Mouse (Mus musculus): Measurements from ENCODE around the gene Zc3hav1l. TPM values are rescaled to one million over a fixed set of nuclear protein-coding genes. Genes with fewer than 3 reads are reported as not detected.

Zc3hav1l gene
- polyA plus RNA-seq, 1 experiment from 2014 or later: 4.9 TPM

DNA sequence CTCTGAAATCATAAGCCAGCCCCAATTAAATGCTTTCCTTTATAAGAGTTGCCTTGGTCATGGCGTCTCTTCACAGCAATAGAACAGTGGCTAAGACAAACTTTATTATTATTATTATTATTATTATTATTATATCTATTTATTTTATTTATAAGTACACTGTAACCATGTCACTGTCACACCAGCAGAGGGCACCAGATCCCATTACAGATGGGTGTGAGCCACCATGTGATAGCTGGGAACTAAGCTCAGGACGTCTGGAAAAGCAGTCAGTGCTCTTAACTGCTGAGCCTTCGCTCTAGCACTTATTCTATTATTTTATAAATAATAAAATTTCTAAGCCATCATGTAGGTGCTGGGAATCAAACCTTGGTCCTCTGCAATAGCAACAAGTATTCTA, 5.4 kb downstream of the Zc3hav1l start:
- Histone ChIP-seq H3K4me2 (ENCODE audit: low read length) (no peak overlapping the region), H3K9me3 (ENCODE audit: control insufficient read depth, low read length) (no peaks in the 10 kb centered on the region), H3K36me3 (ENCODE audit: control insufficient read depth, insufficient read depth, low read length) (peaks cover 12% of the 10 kb centered on the region; the same call in 1 of the 2 replicates), H3K4me1 (ENCODE audit: control insufficient read depth, insufficient read depth, low read depth, low read length) (peaks cover 6% of the 10 kb centered on the region), H3K27me3 (replicated peaks; ENCODE audit: control insufficient read depth, insufficient read depth, low read length) (no peaks in the 10 kb centered on the region), H3K4me3 (ENCODE audit: low read length) (no peak overlapping the region), H3K27ac (ENCODE audit: low read depth, low read length) (no peak overlapping the region), H3K9ac (ENCODE audit: low read depth, low read length) (no peak overlapping the region)
- 62% methylated on average over 3 of the region's 3 CpGs for WGBS
- ATAC-seq: no peak

DNA sequence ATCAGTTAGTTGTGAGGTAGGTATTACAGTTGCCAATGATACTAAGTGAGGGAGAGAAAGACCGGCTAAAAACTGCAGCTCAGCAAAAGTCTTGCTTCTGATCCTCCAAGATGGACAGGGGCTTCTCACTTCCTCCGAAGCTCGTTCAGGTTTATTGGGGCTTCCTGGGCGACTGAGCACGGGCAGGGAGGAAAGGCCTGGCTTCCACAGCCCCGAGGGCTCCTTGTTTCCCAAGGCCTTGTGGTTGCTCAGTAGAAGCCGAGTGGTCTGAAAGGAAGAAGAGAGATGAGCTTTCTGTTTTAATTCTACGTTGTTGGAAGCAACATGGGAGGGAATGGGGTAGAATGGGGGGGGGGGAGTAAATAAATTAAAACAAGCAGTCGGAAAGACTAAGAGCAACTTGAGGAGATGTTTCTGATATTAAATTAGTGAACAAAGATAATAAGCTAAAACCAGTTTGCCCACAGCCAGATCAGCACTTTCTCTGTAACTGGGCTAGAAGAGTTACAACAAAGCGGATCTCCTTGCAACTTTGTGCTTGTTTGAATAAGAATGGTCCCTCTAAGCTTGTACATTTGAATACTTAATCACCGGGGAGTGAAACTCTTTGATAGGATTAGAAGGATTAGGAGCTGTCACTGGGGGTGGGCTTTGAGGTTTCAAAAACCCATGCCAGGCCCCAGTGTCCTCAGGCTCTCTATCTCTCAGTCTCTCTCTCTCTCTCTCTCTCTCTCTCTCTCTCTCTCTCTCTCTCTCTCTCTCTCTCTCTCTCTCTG, 6.0 kb downstream of the Zc3hav1l start:
- Histone ChIP-seq H3K9ac (ENCODE audit: low read depth, low read length) (no peak overlapping the region), H3K4me1 (ENCODE audit: control insufficient read depth, insufficient read depth, low read depth, low read length) (peaks cover 5% of the 10 kb centered on the region), H3K9me3 (ENCODE audit: control insufficient read depth, low read length) (no peaks in the 10 kb centered on the region), H3K4me3 (ENCODE audit: low read length) (no peak overlapping the region), H3K4me2 (ENCODE audit: low read length) (no peak overlapping the region), H3K27ac (ENCODE audit: low read depth, low read length) (no peak overlapping the region), H3K27me3 (replicated peaks; ENCODE audit: control insufficient read depth, insufficient read depth, low read length) (no peaks in the 10 kb centered on the region), H3K36me3 (ENCODE audit: control insufficient read depth, insufficient read depth, low read length) (peaks cover 12% of the 10 kb centered on the region; the same call in 1 of the 2 replicates)
- ATAC-seq: no peak
- WGBS: 46% methylated on average over 11 of the region's 11 CpGs

DNA sequence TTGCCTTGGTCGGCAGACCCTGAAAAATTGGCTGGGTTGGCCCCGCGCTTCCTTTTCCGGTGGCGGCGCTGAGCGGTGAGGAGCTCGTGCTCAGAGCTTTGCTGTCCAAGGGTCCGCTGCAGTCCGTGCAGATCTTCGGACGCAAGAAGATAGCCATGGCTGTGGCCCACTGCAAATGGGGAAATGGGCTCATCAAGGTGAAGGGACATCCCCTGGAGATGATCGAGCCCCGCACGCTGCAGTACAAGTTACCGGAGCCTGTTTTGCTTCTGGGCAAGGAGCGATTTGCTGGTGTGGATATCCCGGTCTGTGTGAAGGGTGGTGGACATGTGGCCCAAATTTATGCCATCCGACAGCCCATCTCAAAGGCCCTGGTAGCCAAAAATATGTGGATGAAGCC, 14.6 kb downstream of the Zc3hav1l start:
- H3K27ac ChIP-seq (ENCODE audit: low read depth, low read length): no peak overlapping the region
- WGBS: 99% methylated on average over 19 of the region's 19 CpGs
- H3K9ac ChIP-seq (ENCODE audit: low read depth, low read length): no peak overlapping the region
- H3K4me2 ChIP-seq (ENCODE audit: low read length): no peak overlapping the region
- no peak for ATAC-seq
- H3K4me1 ChIP-seq (ENCODE audit: control insufficient read depth, insufficient read depth, low read depth, low read length): no peaks in the 10 kb centered on the region
- peaks cover 25% of the 10 kb centered on the region for H3K36me3 ChIP-seq (ENCODE audit: control insufficient read depth, insufficient read depth, low read length)
- no peak overlapping the region for H3K4me3 ChIP-seq (ENCODE audit: low read length)
- peaks cover 8% of the 10 kb centered on the region for H3K9me3 ChIP-seq (ENCODE audit: control insufficient read depth, low read length)
- H3K27me3 ChIP-seq (replicated peaks; ENCODE audit: control insufficient read depth, insufficient read depth, low read length): no peaks in the 10 kb centered on the region

DNA sequence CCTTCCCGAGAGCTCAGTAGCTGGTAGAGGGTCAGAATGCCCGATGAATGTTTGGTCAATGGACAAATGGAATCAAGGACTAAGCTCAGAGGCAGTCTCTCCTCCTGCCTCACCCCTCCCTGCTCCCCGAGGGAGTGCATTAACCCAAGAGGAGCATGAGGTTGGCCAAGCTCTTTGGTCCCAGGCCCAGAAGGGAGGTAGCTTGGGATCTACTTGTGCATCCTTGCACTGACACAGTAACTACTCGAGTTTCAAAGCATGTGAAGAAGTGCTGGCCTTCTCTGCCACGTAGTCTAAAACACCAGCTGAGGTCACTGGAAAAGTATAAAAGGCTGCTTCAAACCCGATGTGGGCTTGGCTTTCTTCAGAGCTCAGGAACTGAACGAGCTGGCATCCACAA, 34.6 kb downstream of the Zc3hav1l start:
- Histone ChIP-seq H3K27me3 (replicated peaks; ENCODE audit: control insufficient read depth, insufficient read depth, low read length) (no peaks in the 10 kb centered on the region), H3K4me3 (ENCODE audit: low read length) (no peak overlapping the region), H3K36me3 (ENCODE audit: control insufficient read depth, insufficient read depth, low read length) (no peaks in the 10 kb centered on the region), H3K9me3 (ENCODE audit: control insufficient read depth, low read length) (no peaks in the 10 kb centered on the region), H3K9ac (ENCODE audit: low read depth, low read length) (no peak overlapping the region), H3K4me1 (ENCODE audit: control insufficient read depth, insufficient read depth, low read depth, low read length) (no peaks in the 10 kb centered on the region), H3K4me2 (ENCODE audit: low read length) (no peak overlapping the region), H3K27ac (ENCODE audit: low read depth, low read length) (no peak overlapping the region)
- 72% methylated on average over 7 of the region's 7 CpGs for WGBS
- ATAC-seq: no peak

DNA sequence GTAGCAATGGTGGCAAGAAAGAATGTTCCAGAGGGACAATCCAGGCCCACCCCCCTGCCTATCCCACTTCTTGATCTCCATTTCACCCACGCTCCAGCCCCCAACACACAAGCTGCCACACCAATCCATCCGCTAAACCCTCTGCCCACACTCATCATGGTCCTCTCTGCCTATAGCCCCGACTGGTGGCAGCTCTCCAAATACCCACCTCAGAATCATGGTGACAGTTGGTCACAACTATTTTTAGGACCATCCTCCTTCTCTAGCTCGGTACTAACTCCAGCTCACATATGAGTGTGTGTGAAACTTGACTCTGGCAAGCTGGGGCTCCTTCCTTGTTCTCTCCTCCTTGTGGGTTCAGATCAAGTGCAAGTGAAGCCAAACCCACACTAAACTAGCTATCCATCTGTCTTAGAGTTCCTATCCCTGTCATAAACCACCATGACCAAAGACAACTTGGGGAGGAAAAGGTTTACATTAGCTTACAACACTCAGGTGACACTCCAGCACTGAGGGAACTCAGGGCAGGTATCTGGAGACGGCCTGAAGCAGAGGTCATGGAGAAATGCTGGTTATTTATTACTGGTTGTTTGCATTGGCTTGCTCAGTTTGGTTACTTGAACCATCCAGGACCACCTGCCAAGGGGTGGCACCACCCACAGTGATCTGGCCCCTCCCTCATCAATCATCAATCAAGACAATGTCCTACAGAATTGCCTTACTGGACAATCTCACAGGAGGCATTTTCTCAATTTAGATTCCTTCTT, 35.5 kb downstream of the Zc3hav1l start:
- ATAC-seq: no peak
- Histone ChIP-seq H3K4me3 (ENCODE audit: low read length) (no peak overlapping the region), H3K36me3 (ENCODE audit: control insufficient read depth, insufficient read depth, low read length) (no peaks in the 10 kb centered on the region), H3K9ac (ENCODE audit: low read depth, low read length) (no peak overlapping the region), H3K27ac (ENCODE audit: low read depth, low read length) (no peak overlapping the region), H3K4me1 (ENCODE audit: control insufficient read depth, insufficient read depth, low read depth, low read length) (no peaks in the 10 kb centered on the region), H3K27me3 (replicated peaks; ENCODE audit: control insufficient read depth, insufficient read depth, low read length) (no peaks in the 10 kb centered on the region), H3K4me2 (ENCODE audit: low read length) (no peak overlapping the region), H3K9me3 (ENCODE audit: control insufficient read depth, low read length) (no peaks in the 10 kb centered on the region)
- WGBS: 78% methylated on average over 5 of the region's 5 CpGs

DNA sequence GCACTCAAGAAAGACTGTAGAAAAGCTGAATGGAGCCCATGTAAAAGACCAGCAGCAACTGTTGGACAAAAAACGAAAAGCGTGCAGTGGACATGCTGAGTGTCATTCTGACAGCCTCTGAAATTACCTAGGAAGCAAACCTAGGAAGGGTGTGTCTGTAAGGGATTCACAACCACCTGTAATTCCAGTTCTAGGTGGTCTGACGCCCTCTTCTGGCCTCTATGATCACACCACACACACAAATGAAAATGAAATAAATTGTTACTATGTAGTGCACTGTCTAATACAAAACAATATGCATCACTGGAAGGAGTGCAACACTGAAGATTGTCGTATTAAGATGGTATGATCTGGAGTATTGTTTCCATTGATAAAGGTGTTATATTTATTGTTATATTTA, 37.2 kb downstream of the Zc3hav1l start:
- Histone ChIP-seq H3K9ac (ENCODE audit: low read depth, low read length) (no peak overlapping the region), H3K27ac (ENCODE audit: low read depth, low read length) (no peak overlapping the region), H3K36me3 (ENCODE audit: control insufficient read depth, insufficient read depth, low read length) (no peaks in the 10 kb centered on the region), H3K4me1 (ENCODE audit: control insufficient read depth, insufficient read depth, low read depth, low read length) (no peaks in the 10 kb centered on the region), H3K27me3 (replicated peaks; ENCODE audit: control insufficient read depth, insufficient read depth, low read length) (no peaks in the 10 kb centered on the region), H3K4me3 (ENCODE audit: low read length) (no peak overlapping the region), H3K4me2 (ENCODE audit: low read length) (no peak overlapping the region), H3K9me3 (ENCODE audit: control insufficient read depth, low read length) (no peaks in the 10 kb centered on the region)
- no peak for ATAC-seq
- 69% methylated on average over 4 of the region's 4 CpGs for WGBS

DNA sequence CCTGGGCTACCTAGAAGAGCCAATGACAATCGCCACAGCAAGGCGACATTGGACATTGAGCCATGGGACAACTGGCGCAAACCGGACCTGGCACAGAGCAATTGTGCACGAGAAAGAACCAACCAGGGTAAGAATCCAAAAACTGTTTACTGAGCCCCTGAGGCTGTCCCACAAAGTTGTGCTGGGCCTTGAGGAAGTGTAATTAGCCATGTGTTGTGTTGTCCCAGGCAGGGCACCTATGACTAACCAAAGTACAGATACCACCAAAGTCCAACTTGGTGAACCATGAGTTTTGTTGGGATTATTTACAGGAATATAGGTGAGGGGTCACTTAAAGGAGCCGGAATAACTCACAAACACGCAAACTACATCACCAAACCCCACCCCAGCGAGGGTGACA, 41.6 kb downstream of the Zc3hav1l start:
- Histone ChIP-seq H3K27ac (ENCODE audit: low read depth, low read length) (no peak overlapping the region), H3K9me3 (ENCODE audit: control insufficient read depth, low read length) (no peaks in the 10 kb centered on the region), H3K9ac (ENCODE audit: low read depth, low read length) (no peak overlapping the region), H3K4me1 (ENCODE audit: control insufficient read depth, insufficient read depth, low read depth, low read length) (peaks cover 5% of the 10 kb centered on the region), H3K4me2 (ENCODE audit: low read length) (no peak overlapping the region), H3K27me3 (replicated peaks; ENCODE audit: control insufficient read depth, insufficient read depth, low read length) (no peaks in the 10 kb centered on the region), H3K36me3 (ENCODE audit: control insufficient read depth, insufficient read depth, low read length) (no peaks in the 10 kb centered on the region), H3K4me3 (ENCODE audit: low read length) (no peak overlapping the region)
- 92% methylated on average over 8 of the region's 8 CpGs for WGBS
- ATAC-seq: no peak

DNA sequence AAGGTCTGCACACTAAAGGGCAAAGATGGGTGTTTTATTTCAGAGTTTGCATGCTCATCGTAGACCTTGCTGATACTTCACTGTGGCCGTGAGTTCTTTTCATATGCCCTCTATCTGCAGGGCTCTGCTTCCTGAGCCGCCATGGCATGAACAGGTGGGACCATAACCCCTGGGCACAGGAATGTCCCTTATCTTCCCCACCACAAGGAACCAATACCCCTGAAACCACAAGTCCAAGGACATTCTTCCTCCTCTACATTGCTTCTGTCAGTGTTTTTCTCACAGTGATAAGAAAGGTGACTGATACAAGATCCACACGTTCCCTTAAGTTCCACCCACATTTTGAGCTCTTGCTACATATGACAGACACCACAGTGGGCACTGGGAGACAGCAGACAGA, 42.3 kb downstream of the Zc3hav1l start:
- WGBS: 91% methylated on average over 4 of the region's 4 CpGs
- no peak for ATAC-seq

DNA sequence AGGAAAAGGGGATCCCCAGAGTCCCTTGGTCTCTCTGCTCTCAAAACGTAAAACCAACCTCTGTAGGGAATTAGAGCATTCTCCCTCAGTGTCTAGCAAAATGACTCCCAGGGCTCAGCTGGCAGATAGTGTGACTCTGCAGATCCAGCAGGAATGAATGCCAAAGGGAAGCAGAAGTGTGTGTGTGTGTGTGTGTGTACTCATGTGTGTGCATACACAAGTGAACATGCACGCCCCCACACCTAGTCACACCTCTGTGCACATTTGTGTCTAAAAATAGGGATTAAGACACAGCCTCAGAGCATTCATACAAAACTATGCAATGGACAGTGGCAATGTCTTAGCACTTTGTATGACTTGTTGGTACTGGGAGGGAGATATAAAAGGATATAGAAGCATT, 43.3 kb downstream of the Zc3hav1l start:
- Histone ChIP-seq H3K9me3 (ENCODE audit: control insufficient read depth, low read length) (no peaks in the 10 kb centered on the region), H3K4me2 (ENCODE audit: low read length) (no peak overlapping the region), H3K4me3 (ENCODE audit: low read length) (no peak overlapping the region), H3K27ac (ENCODE audit: low read depth, low read length) (no peak overlapping the region), H3K4me1 (ENCODE audit: control insufficient read depth, insufficient read depth, low read depth, low read length) (peaks cover 21% of the 10 kb centered on the region), H3K27me3 (replicated peaks; ENCODE audit: control insufficient read depth, insufficient read depth, low read length) (no peaks in the 10 kb centered on the region), H3K36me3 (ENCODE audit: control insufficient read depth, insufficient read depth, low read length) (no peaks in the 10 kb centered on the region), H3K9ac (ENCODE audit: low read depth, low read length) (no peak overlapping the region)
- ATAC-seq: no peak
- 58% methylated on average over 2 of the region's 2 CpGs for WGBS

More for the DNA sequence above, 42.3 kb downstream of the Zc3hav1l start:
- Histone ChIP-seq H3K9ac (ENCODE audit: low read depth, low read length) (no peak overlapping the region), H3K9me3 (ENCODE audit: control insufficient read depth, low read length) (no peaks in the 10 kb centered on the region), H3K27me3 (replicated peaks; ENCODE audit: control insufficient read depth, insufficient read depth, low read length) (no peaks in the 10 kb centered on the region), H3K27ac (ENCODE audit: low read depth, low read length) (no peak overlapping the region), H3K4me1 (ENCODE audit: control insufficient read depth, insufficient read depth, low read depth, low read length) (peaks cover 12% of the 10 kb centered on the region), H3K4me2 (ENCODE audit: low read length) (no peak overlapping the region), H3K36me3 (ENCODE audit: control insufficient read depth, insufficient read depth, low read length) (no peaks in the 10 kb centered on the region), H3K4me3 (ENCODE audit: low read length) (no peak overlapping the region)

Data from hindbrain, embryonic 16.5 days (tissue).